Mouse (Mus musculus) neural tube, embryonic 15.5 days (tissue): ENCODE results near the gene Nek6. TPM values are rescaled to one million over a fixed set of nuclear protein-coding genes. Genes with fewer than 3 reads are reported as not detected.

Experiments used
- ATAC-seq: fragments of 200-750 bp; cut with Nextera tagmentation; 2 replicates; pipeline ENCODE4 v1.8.0; 2017; ENCODE audit warnings: mild to moderate bottlenecking, moderate TSS enrichment, moderate library complexity; ENCODE audit not compliant: low FRiP score
- H3K27ac ChIP-seq: fragments of 300-500 bp; sonication (generic); replicated peaks from 2 replicates; pipeline ENCODE4 v1.5.1; 2015; ENCODE audit warnings: mild to moderate bottlenecking, inconsistent platforms
- H3K27me3 ChIP-seq: fragments of 300-500 bp; sonication (generic); replicated peaks from 2 replicates; pipeline ENCODE4 v1.6.1; 2015; ENCODE audit warnings: inconsistent platforms
- H3K36me3 ChIP-seq: fragments of 300-500 bp; sonication (generic); 2 replicates; pipeline ENCODE4 v1.6.1; 2015; ENCODE audit warnings: inconsistent platforms
- H3K4me1 ChIP-seq: fragments of 300-500 bp; sonication (generic); 2 replicates; pipeline ENCODE4 v1.6.1; 2015; ENCODE audit warnings: inconsistent platforms
- H3K4me2 ChIP-seq: fragments of 300-500 bp; sonication (generic); 2 replicates; pipeline ENCODE4 v1.6.1; 2015; ENCODE audit warnings: inconsistent platforms, mild to moderate bottlenecking, moderate library complexity
- H3K4me3 ChIP-seq: fragments of 300-500 bp; sonication (generic); replicated peaks from 2 replicates; pipeline ENCODE4 v1.5.1; 2015; ENCODE audit warnings: mild to moderate bottlenecking, inconsistent platforms
- H3K9ac ChIP-seq: fragments of 300-500 bp; sonication (generic); replicated peaks from 2 replicates; pipeline ENCODE4 v1.6.1; 2015; ENCODE audit warnings: mild to moderate bottlenecking, inconsistent platforms
- H3K9me3 ChIP-seq: fragments of 300-500 bp; sonication (generic); replicated peaks from 2 replicates; pipeline ENCODE4 v1.6.1; 2016; ENCODE audit warnings: inconsistent platforms
- WGBS: fragments of 180-500 bp; shearing (Covaris S2); methylation state at CpG from one replicate; pipeline ENCODE4 v1.1.7; 2015; ENCODE audit warnings: mixed read lengths; 5-methylcytosine and 5-hydroxymethylcytosine counted together
- polyA plus RNA-seq: library from polyadenylated mRNA; unstranded; fragments of >200 nt; fragmentation: Nextera tagmentation; extraction: Ambion mirVana; gene quantifications from 2 replicates; pipeline ENCODE4 v1.2.1, GENCODE M21; 2015

The Nek6 gene
- polyA plus RNA-seq, 1 experiment from 2014 or later = 51.0 TPM

- H3K36me3 ChIP-seq = no peaks in the 10 kb centered on the region
- ATAC-seq = no peak; the same call in 1 of the 2 replicates
- WGBS = 71% methylated on average over 1 of the region's 1 CpGs
- H3K4me2 ChIP-seq = no peak overlapping the region
- H3K27ac ChIP-seq = no peak overlapping the region
- peaks cover 38% of the 10 kb centered on the region for H3K4me1 ChIP-seq
- no peaks in the 10 kb centered on the region for H3K27me3 ChIP-seq
- no peaks in the 10 kb centered on the region for H3K9me3 ChIP-seq
- no peak overlapping the region for H3K4me3 ChIP-seq
- H3K9ac ChIP-seq = no peak overlapping the region
Measured at GRCm38 (mm10) chr2:38510120-38510519, 1.3 kb upstream of the Nek6 start.

- no peak for ATAC-seq
- 11% methylated on average over 16 of the region's 16 CpGs for WGBS
- H3K36me3 ChIP-seq = no peaks in the 10 kb centered on the region
- no peaks in the 10 kb centered on the region for H3K27me3 ChIP-seq
- peak overlapping the region; percentile 82 for H3K9ac ChIP-seq
- H3K4me3 ChIP-seq = peak overlapping the region; percentile 80
- peaks cover 51% of the 10 kb centered on the region for H3K4me1 ChIP-seq
- peak overlapping the region; percentile 79 for H3K27ac ChIP-seq
- H3K4me2 ChIP-seq = peak overlapping the region; percentile 88
- no peaks in the 10 kb centered on the region for H3K9me3 ChIP-seq
Measured at GRCm38 (mm10) chr2:38512308-38513182, 1.1 kb downstream of the Nek6 start.

- Histone ChIP-seq H3K4me2 (peak overlapping the region; percentile 88), H3K27ac (peak overlapping the region; percentile 79), H3K4me1 (peaks cover 51% of the 10 kb centered on the region), H3K4me3 (peak overlapping the region; percentile 80), H3K27me3 (no peaks in the 10 kb centered on the region), H3K9ac (no peak overlapping the region), H3K36me3 (no peaks in the 10 kb centered on the region), H3K9me3 (no peaks in the 10 kb centered on the region)
- 66% methylated on average over 2 of the region's 2 CpGs for WGBS
- ATAC-seq = no peak
Measured at GRCm38 (mm10) chr2:38513183-38513529, 1.7 kb downstream of the Nek6 start.

- peaks cover 51% of the 10 kb centered on the region for H3K4me1 ChIP-seq
- no peak overlapping the region for H3K27ac ChIP-seq
- 77% methylated on average over 7 of the region's 7 CpGs for WGBS
- H3K36me3 ChIP-seq = no peaks in the 10 kb centered on the region
- no peaks in the 10 kb centered on the region for H3K9me3 ChIP-seq
- H3K4me2 ChIP-seq = peak overlapping the region; percentile 2; the same call in 1 of the 2 replicates
- H3K9ac ChIP-seq = no peak overlapping the region
- H3K27me3 ChIP-seq = no peaks in the 10 kb centered on the region
- no peak for ATAC-seq
- H3K4me3 ChIP-seq = no peak overlapping the region
Measured at GRCm38 (mm10) chr2:38514411-38514810, 3.0 kb downstream of the Nek6 start.

GRCm38 (mm10) chr2:38515446-38515845 is 4.0 kb downstream of the Nek6 start:
- 18% methylated on average over 6 of the region's 6 CpGs for WGBS
- Histone ChIP-seq H3K4me1 (peaks cover 48% of the 10 kb centered on the region), H3K4me3 (no peak overlapping the region), H3K27ac (peak overlapping the region; percentile 37), H3K9ac (no peak overlapping the region), H3K27me3 (no peaks in the 10 kb centered on the region), H3K9me3 (no peaks in the 10 kb centered on the region), H3K4me2 (no peak overlapping the region), H3K36me3 (no peaks in the 10 kb centered on the region)
- ATAC-seq = no peak

GRCm38 (mm10) chr2:38516471-38516870 is 5.0 kb downstream of the Nek6 start:
- Histone ChIP-seq H3K27ac (no peak overlapping the region), H3K4me1 (peaks cover 53% of the 10 kb centered on the region), H3K4me3 (no peak overlapping the region), H3K4me2 (no peak overlapping the region), H3K9ac (no peak overlapping the region), H3K36me3 (no peaks in the 10 kb centered on the region), H3K27me3 (no peaks in the 10 kb centered on the region), H3K9me3 (no peaks in the 10 kb centered on the region)
- WGBS = 81% methylated on average over 3 of the region's 3 CpGs
- ATAC-seq = no peak

- no peak overlapping the region for H3K9ac ChIP-seq
- no peaks in the 10 kb centered on the region for H3K9me3 ChIP-seq
- H3K27me3 ChIP-seq = no peaks in the 10 kb centered on the region
- no peak overlapping the region for H3K4me3 ChIP-seq
- H3K4me2 ChIP-seq = no peak overlapping the region
- no peaks in the 10 kb centered on the region for H3K36me3 ChIP-seq
- H3K27ac ChIP-seq = 0 out of 2 replicates have a peak overlapping the region, but pooled peaks have one; percentile 11
- peaks cover 55% of the 10 kb centered on the region for H3K4me1 ChIP-seq
- ATAC-seq = no peak
- WGBS = 78% methylated on average over 6 of the region's 6 CpGs
Measured at GRCm38 (mm10) chr2:38517045-38517444, 5.6 kb downstream of the Nek6 start.

- Histone ChIP-seq H3K36me3 (no peaks in the 10 kb centered on the region), H3K4me3 (no peak overlapping the region), H3K4me1 (peaks cover 50% of the 10 kb centered on the region), H3K9ac (no peak overlapping the region), H3K27me3 (no peaks in the 10 kb centered on the region), H3K9me3 (no peaks in the 10 kb centered on the region), H3K4me2 (no peak overlapping the region), H3K27ac (no peak overlapping the region)
- ATAC-seq = no peak
- whole genome bisulfite sequencing = 90% methylated on average over 5 of the region's 5 CpGs
Measured at GRCm38 (mm10) chr2:38518719-38519118, 7.3 kb downstream of the Nek6 start.

GRCm38 (mm10) chr2:38519934-38520333 is 8.5 kb downstream of the Nek6 start:
- H3K27ac ChIP-seq = no peak overlapping the region
- WGBS = 82% methylated on average over 11 of the region's 11 CpGs
- H3K36me3 ChIP-seq = no peaks in the 10 kb centered on the region
- H3K4me2 ChIP-seq = no peak overlapping the region
- no peaks in the 10 kb centered on the region for H3K9me3 ChIP-seq
- no peaks in the 10 kb centered on the region for H3K27me3 ChIP-seq
- H3K4me3 ChIP-seq = no peak overlapping the region
- peaks cover 40% of the 10 kb centered on the region for H3K4me1 ChIP-seq
- no peak for ATAC-seq
- no peak overlapping the region for H3K9ac ChIP-seq

- Histone ChIP-seq H3K27me3 (no peaks in the 10 kb centered on the region), H3K4me2 (no peak overlapping the region; the same call in 1 of the 2 replicates), H3K4me3 (no peak overlapping the region), H3K36me3 (no peaks in the 10 kb centered on the region), H3K9ac (no peak overlapping the region), H3K4me1 (peaks cover 29% of the 10 kb centered on the region), H3K9me3 (no peaks in the 10 kb centered on the region), H3K27ac (no peak overlapping the region)
- ATAC-seq = 0 out of 2 replicates have a peak, but pooled peaks have one; percentile 33
- WGBS = 71% methylated on average over 12 of the region's 12 CpGs
Measured at GRCm38 (mm10) chr2:38521618-38522017, 10.2 kb downstream of the Nek6 start.

GRCm38 (mm10) chr2:38522354-38522753 is 10.9 kb downstream of the Nek6 start:
- H3K4me2 ChIP-seq = no peak overlapping the region
- peaks cover 26% of the 10 kb centered on the region for H3K4me1 ChIP-seq
- H3K4me3 ChIP-seq = no peak overlapping the region
- no peak for ATAC-seq
- no peaks in the 10 kb centered on the region for H3K36me3 ChIP-seq
- no peaks in the 10 kb centered on the region for H3K27me3 ChIP-seq
- H3K9me3 ChIP-seq = no peaks in the 10 kb centered on the region
- 79% methylated on average over 2 of the region's 2 CpGs for WGBS
- H3K27ac ChIP-seq = no peak overlapping the region
- H3K9ac ChIP-seq = no peak overlapping the region

- no peaks in the 10 kb centered on the region for H3K36me3 ChIP-seq
- 80% methylated on average over 10 of the region's 10 CpGs for WGBS
- no peaks in the 10 kb centered on the region for H3K27me3 ChIP-seq
- H3K9me3 ChIP-seq = no peaks in the 10 kb centered on the region
- peaks cover 26% of the 10 kb centered on the region for H3K4me1 ChIP-seq
- H3K27ac ChIP-seq = no peak overlapping the region
- H3K4me3 ChIP-seq = no peak overlapping the region
- no peak overlapping the region for H3K9ac ChIP-seq
- ATAC-seq = no peak
- no peak overlapping the region for H3K4me2 ChIP-seq
Measured at GRCm38 (mm10) chr2:38523781-38524445, 12.5 kb downstream of the Nek6 start.
